Mouse (Mus musculus) lung, adult 2 months (tissue): ENCODE data around the gene Tesmin.

Source experiments
- CTCF ChIP-seq: fragments of 200-500 bp; IDR thresholded peaks from 2 replicates; pipeline ENCODE4 v1.5.1; 2011; ENCODE audit warnings: mild to moderate bottlenecking, low read length, control low read depth; ENCODE audit not compliant: insufficient read depth
- POLR2A ChIP-seq: fragments of 200-500 bp; IDR thresholded peaks from 2 replicates; pipeline ENCODE4 v1.6.1; 2011; ENCODE audit warnings: low read depth, mild to moderate bottlenecking, control low read depth, low read length, borderline replicate concordance; ENCODE audit errors: extremely low read depth

DNA sequence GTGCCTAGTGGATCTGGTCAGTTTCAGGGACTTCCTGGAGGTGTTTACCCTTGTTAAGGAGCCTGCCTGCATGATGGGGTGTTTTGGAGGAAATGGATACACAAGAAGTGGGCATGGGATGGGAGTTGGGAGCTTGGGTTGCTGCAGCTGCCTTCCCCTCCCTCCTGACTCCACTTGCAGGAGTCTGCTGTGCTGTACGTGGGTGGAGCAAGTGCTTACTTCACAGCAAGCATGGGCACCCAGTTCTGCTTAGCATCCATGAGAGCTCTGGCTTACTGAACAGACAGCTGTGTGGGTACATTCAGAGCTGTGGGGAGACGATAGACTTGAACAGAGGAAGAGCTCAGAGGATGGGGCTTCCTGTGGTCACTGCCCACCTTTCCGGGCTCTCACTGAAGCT lies 47.6 kb upstream of the Tesmin start:
- TF ChIP-seq POLR2A (no peak), CTCF (no peak)
